Mouse (Mus musculus) frontal cortex, postnatal 25 days (tissue): ENCODE data around the gene Mea1.

Experiments used
- DNase-seq, 2 experiments: peaks; one replicate each; pipeline ENCODE4 v3.0.0; 2022; ENCODE audit warnings: low spot score in 2 of 2

Gene Mea1

DNA sequence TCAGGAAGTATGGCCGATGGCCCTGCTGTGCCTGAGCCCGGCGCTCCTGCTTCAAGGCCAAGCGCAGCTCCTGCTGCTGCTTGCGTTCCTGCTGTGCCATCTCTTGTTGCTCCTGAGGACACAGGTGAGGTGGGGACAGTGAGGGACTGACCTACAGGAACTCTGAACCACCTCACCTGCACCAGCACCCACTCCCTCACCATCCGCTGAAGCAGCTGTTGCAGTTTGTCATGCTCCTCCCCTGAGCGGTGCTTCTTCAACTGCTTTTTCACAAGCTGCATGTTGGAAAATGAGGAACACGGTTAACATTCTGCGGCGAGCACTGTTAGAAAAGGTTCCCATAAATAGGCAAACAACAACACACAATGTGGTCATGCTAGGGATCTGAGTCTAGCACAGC lies 8.7 kb upstream of the Mea1 start:
- DNase-seq: no peak

- DNase-seq: peak; percentile 62 to 83
Measured at GRCm38 (mm10) chr17:46673850-46674529, 4.6 kb upstream of the Mea1 start, which contains the start of gene Rrp36. Rrp36 (minus strand) TSS chr17:46674352.

DNA sequence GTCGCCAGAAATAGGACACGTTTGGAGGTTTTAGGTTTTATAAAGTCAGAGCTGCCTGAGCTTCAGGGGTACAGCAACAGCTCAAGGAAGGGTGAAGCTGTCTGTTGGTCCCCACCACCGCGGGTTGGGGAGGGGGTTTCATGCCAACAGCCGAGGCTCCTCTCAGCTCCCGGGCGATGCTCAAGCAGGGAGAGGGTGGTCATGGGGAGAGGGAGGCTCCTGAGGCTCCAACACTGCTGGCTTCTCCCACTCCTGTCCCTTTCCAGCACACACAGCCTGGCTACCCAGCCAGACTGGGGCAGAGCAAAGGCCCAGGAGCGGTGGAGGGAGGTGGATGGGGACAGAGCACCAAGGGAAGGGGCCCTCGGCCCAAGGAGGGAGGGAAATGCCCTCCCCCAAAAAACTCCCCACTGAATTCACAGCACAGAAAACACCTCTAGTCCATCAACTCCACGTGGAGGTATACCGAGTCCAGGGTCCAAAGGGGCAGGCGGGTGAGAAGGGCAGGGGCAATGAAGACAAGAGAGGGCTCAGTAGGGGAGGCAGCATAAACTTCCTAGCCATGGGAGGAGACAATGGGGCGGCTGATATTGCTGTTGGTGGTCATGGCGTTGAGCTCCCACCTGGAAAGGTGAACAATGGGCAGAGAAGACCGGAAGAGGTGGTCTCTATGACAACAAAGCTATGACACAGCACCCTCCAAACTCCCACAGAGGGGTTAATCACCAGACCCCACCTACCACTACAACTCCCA lies 3.9 kb upstream of the Mea1 start:
- DNase-seq: no peak

GRCm38 (mm10) chr17:46678911-46679310 lies 318 bp downstream of the Mea1 start:
- no peak for DNase-seq

DNA sequence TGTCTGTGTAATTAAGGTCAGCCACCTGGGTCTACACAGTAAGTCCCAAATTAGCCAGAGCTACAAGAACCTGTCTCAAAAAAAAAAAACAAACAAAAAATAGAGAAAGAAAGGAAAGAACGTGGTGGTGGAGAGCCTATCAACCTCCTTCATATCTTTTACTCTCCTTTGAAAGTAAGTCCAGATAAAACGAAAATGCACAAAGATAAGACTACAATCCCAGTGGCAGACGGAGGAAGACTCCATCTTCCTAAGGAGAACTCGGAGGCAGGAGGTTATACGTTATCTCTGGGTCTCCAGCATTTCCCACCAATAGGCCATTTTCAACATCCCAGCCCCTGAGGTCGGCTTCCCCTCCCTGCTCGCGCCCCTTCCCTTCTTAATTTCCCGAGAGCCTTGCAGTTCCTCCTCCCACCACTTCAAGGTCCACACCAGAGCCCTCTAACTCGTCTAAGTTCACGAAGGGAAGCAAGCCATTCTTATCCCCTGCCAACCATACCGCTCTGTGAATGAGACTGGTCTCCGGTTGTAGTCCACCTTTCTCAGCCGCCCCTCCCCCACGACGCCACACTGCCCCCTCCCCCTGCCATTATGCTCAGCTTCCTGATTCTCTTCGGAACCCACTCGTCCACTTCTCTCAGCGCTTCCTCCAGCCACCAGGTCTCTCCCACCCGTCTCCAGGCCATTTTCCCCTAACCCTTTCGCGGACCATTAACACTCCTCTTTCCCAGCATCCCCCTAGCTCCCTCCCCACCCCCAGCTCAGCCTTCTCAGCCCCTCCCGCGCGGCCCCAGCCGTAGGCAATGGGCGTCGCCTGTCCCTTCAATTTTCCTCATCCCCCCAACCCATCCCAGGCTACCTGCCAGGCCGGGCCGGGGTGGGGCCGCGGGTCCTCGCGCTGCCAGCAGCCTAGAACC lies 1.5 kb downstream of the Mea1 start:
- DNase-seq: peak in 1 of 2 experiments; percentile 43

GRCm38 (mm10) chr17:46680760-46681373 lies 2.3 kb downstream of the Mea1 start, which contains the start of gene Klhdc3:
Klhdc3 (minus strand) TSS chr17:46680914.
- DNase-seq: peak; percentile 83 to 93

DNA sequence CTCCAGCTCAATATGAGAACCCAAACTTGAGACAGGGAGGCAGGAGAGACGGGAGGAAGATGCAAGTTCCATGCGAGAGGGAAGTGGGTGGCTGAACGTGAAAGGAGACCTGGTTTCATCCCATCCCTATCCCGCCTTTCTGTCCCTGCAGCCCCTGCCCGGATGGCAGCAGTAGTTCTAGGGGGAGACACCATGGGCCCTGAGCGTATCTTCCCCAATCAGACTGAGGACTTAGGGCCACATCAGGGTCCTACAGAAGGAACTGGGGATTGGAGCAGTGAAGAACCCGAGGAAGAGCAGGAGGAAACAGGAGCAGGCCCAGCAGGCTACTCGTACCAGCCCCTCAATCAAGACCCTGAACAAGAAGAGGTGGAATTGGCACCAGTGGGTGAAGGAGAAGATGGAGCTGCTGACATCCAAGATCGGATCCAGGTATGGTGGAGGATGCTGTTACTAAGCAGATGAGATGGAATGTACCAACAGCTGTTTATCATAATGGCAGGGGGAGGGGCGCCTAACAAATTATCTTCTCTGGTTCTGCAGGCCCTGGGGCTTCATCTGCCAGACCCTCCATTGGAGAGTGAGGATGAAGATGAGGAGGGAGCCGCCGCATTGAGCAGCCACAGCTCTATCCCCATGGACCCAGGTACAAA lies 3.0 kb downstream of the Mea1 start:
- DNase-seq: no peak

DNA sequence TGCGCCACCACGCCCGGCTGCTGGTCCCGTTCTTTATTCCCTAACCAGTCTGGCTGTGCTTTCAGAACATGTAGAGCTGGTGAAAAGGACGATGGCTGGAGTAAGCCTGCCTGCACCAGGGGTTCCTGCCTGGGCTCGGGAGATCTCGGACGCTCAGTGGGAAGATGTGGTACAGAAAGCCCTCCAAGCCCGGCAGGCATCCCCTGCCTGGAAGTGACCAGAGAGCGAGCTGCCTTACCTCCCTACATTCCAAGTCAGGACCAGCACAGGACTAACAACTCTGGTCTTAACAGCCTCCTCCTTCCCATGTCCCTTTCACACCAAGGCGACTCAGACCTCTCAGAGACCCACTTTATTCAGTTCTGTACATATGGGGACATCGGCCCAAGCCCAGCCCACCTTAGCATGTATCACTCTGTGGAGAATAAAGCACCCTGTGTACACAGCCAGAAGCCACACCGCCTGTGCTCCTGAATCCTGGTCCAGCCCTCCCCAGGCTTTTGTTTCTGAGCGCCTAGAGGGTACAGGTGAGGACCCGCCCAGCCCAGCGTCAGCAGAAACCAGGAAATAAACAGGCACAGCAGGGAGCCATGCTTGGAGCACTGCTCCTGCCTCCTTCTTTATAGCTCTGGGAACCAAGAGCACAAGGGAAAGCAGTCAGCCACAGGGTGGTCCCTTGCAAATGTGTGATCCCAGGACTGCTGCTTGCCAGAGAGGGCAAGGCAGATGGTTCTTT lies 4.2 kb downstream of the Mea1 start:
- DNase-seq: no peak

DNA sequence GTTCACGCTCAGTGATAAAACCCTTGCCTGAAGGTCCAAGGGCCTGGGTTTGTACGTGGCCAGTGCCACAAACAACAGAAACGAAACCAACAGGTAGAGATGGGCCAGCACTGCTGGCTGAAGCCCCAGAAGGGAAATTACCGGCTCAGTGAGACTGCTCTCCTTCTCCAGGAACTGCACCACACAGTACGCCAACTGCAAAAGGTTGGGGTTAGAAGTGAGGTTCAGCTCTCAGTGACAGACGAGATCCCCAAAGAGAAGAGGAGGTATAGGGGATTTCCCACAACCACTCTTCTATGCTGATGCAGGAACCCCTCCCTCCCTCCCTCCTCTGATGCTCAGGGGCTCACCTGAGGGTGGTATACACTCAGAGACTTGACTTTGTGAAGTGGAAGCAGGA lies 7.3 kb downstream of the Mea1 start:
- no peak for DNase-seq

GRCm38 (mm10) chr17:46690665-46691064 lies 12.1 kb downstream of the Mea1 start:
- DNase-seq: no peak

DNA sequence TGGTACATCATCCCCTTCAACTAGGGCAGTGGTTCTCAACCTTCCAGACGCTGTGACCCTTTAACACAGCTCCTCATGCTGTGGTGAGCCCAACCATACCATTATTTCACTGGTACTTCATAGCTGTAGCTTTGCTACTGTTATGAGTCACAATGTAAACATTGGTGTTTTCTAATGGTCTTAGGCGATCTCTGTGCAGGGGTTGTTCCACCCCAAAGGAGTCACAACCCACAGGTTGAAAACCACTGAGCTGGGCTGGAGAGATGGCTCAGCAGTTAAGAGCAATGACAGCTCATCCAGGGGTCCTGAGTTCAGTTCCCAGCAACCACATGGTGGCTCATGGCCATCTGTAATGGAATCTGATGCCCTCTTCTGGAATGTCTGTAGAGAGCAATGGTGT lies 12.8 kb downstream of the Mea1 start:
- DNase-seq: no peak

DNA sequence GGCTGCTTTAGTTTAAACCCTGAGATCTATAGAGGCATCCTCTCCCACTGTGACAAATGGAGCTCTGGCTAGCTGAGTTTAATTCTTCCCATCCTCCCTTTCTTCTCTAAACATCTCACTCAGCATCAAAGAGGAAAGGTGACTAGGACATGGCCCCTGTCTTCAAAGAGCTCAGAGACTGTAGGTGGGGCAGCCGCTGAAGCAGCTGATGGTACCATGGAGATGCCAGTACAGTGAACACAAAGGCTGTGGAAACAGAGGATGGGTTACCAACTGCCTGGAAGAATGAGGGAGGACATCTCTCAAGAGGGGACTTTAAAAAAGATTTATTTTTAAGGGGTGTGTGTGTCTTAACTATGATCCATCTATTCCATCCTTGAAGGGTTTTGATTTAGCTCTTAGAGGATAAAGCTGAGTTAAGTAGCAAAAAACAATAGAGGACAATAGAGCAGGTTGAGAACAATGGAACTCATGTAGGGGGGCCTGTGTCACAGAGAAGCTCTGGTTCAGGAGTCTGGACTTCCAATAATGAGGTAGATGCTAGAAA lies 16.0 kb downstream of the Mea1 start:
- no peak for DNase-seq

GRCm38 (mm10) chr17:46698515-46698914 lies 19.9 kb downstream of the Mea1 start:
- no peak for DNase-seq

- DNase-seq: no peak
Measured at GRCm38 (mm10) chr17:46699245-46699644, 20.7 kb downstream of the Mea1 start.

DNA sequence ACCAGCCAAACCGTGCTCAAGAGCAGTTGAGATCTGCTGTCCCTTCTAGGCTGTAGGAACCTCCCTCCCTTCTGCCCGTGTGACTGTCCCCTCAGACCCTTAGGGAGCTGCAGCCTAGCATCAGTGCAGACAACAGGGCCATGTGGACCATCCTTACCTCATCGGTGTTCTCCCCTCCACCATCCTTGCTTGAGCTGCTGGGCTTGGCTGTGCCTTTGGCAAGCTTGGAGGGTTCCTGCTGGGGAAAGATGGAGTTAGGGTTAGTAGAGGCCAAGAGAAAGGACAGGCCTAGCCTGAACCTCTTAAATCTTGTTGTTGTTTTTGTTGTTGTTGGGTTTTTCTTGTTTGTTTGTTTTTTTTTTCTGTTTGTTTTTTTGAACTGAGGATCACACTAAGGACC lies 21.3 kb downstream of the Mea1 start:
- no peak for DNase-seq

DNA sequence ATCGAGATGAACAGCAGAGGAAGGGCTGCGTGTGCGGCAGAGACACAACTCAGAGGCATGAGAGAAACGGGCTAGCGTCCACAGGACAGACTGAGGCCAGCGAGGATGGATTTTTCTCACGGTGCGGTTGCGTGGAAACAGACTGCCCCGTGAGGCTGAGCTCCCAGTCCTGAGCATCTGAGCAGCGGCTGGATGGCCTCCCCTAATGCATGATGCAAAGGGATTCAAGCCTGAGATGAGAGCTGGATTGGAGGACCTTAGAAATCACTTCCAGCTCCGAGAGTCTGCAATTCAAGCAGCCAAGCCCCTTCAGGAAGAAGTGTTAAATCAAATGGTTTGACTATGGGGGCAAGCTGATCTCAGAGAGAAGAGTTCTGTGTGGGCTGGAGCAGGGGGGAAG lies 22.9 kb downstream of the Mea1 start:
- DNase-seq: no peak

- no peak for DNase-seq
Measured at GRCm38 (mm10) chr17:46702100-46702499, 23.5 kb downstream of the Mea1 start.

DNA sequence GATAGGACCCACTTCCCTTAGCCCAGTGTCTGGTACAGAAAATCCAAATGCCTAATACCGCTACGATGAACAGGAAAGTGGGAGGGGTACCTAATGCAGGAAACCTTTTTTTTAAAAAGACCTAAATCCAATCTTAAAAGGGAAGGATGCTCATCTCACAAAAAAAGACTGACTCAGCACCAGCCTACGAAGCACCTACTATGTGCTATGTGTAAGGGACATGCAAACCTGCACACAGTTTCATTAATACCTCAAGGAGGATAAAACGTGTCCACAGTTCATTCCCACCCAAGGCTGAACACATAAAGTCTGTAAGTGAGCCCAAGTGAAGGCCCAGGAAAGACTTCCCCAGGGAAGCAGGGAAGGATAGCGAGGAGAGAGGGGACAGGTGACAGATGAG lies 23.9 kb downstream of the Mea1 start:
- no peak for DNase-seq

GRCm38 (mm10) chr17:46703971-46704886 lies 25.6 kb downstream of the Mea1 start:
- no peak for DNase-seq
